Mouse (Mus musculus) retina, postnatal 1 day (tissue): ENCODE measurements at regions not wholly inside any gene's neighbourhood (a gene's known extent, or its start where the extent isn't known, plus 50 kb on each side); places are given as distances from the start of the nearest gene placed in this dataset.
"Not testable (repeated sequence)": the region's sequence is repeated elsewhere in the genome, so short reads cannot be mapped to it uniquely, and the experiment has no call there.

Source experiments
- DNase-seq: peaks from one replicate; pipeline ENCODE4 v3.0.0-alpha.2; 2012

GRCm38 (mm10) chr17:13552840-13553239, 198.5 kb downstream of the Tcp10c start:
- DNase-seq = peak; percentile 24

DNA sequence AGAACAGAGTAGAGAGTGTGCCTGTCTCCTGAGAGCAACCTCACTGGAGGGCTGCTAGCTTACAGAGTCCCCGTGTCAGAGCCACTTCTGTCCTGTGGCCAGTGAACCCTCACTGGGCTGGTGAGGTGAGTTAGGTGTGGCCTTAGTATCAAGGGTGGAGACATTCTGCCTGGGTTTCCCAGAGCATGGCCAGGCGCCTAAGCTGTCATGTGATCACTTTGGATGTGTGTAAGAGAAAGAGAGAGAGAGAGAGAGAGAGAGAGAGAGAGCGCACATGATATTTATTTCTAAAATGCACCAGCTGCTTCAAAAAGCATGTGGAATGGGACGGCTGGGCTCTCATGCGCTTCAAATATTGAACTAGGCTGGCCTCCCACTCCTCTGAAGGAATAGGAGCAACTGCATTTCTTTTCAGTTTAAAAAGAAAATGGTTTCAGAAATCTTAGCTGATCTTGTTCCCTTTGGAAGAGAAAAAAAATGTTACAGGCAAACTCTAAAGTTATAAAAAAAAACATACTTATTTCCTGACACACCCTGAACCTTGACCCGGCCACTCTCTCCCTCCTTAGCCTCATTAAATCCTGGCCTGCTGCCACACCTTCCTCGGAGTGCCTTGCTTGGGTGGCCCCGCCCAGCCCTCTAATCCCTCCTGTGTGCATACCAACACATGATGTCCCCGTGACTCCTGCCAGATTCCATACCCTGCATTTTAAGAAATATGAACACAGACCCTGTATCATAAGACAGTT, 201.1 kb downstream of the Tcp10c start:
- peak; percentile 15 for DNase-seq

- not testable (repeated sequence) for DNase-seq
Observed at GRCm38 (mm10) chr17:13556060-13556660, 201.8 kb downstream of the Tcp10c start.

- no peak for DNase-seq
Observed at GRCm38 (mm10) chr17:13558863-13559262, 201.5 kb upstream of the Afdn start.

DNA sequence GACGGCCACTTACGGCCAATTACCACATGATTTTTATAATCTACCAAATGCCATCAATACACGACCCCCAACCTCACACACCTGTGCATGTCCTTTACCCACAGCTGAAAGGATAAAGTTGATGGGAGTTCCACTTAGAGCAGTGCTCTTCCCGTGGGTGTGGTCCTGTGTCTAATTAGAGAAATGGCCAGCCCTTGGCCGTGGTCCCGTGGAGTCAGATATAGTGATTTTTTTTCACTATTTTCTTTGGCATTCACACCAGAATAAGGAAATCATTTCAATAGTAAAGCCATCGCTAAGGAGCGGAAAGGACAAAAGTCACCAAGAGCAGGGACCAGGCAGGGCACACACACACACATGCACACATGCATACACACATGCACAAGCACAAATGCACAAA, 199.0 kb upstream of the Afdn start:
- DNase-seq = no peak

GRCm38 (mm10) chr17:13562974-13563373, 197.4 kb upstream of the Afdn start:
- no peak for DNase-seq

DNA sequence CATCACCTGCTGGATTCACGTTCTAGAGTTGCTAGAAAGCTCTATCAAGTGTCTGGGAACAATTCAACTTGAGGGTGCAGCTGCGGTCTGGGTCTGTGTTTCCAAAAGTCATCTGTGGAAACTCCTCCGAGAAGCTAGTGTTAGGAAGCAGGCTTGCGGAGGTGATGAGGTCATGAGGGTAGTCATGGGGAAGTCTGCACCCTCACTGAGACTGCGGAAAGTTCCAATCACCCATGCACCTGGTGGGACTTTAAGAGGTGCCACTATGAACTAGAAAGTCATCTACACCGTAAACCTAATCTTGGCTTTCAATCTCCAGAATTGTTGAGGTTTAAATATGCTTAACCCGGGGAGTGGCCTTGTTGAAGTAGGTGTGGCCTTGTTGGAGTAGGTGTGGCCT, 195.5 kb upstream of the Afdn start:
- no peak for DNase-seq

GRCm38 (mm10) chr17:13566680-13567079, 193.7 kb upstream of the Afdn start:
- no peak for DNase-seq

GRCm38 (mm10) chr17:13567183-13567582, 193.2 kb upstream of the Afdn start:
- no peak for DNase-seq

DNA sequence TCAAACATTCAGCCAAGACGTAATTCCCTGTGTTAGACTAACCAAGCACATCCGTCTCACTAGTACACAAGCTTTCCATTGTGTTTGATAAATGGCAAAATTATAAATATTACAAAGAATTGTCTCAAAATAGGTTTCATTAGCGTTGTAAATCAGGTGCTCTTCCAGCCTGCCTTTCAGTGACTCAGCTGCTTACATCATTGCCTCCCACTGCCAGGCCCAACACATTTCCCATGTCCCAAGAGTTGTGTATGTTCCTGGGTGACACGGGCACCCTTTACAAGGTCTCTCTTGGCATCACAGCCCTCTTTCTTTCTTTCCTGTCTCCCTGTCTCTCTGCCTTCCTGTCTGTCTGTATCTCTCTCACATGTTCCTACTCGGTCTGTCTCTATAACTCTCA, 189.5 kb upstream of the Afdn start:
- no peak for DNase-seq

DNA sequence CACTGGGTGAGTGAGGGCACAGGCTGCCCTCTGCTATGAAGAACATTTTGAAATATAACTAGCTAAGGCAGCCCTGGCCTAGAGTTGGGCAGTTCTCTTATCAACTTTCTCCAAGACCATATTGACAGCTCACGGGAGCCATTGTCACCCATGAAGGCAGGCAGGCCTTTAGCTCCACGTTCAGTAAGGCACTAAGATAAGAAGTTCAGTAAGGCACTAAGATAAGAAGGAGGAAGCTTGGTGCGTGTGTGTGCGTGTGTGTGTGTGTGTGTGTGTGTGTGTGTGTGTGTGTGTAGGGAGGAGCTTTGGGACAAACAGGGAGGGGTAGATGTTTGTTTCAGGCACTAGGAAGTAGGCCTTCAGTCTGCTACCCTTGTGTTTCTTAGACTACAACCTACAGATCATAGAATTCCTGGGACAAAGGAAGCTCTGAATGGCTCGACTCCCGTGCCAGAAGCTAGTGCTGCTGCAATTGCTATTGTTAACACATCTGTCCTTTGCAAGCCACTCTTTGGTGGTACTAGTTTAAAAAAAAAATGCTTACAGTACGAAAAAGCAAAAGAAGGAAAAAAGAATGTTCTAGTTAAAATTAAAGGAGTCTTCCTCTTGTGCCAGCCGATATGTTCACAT, 188.0 kb upstream of the Afdn start:
- no peak for DNase-seq

DNA sequence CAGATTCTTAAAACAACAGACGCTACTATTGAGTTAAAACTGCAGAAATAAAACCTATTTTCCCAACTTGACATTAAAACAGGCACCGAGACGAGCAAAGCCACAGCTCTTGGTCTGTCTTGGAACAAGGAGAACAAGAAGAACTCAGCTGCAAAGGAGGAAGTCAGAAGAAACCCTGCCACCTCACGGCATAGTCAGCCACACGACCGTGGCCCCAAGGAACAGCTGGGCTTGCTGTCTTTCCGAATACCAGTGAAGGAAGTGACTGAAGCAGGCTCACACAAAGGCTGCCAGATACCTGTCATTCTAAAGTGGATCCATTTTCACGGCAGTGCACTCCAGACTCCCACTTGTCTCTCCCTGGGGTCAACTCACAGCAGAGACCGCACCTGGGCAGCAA, 187.3 kb upstream of the Afdn start:
- DNase-seq = no peak

GRCm38 (mm10) chr17:13574122-13574521, 186.2 kb upstream of the Afdn start:
- peak; percentile 13 for DNase-seq

DNA sequence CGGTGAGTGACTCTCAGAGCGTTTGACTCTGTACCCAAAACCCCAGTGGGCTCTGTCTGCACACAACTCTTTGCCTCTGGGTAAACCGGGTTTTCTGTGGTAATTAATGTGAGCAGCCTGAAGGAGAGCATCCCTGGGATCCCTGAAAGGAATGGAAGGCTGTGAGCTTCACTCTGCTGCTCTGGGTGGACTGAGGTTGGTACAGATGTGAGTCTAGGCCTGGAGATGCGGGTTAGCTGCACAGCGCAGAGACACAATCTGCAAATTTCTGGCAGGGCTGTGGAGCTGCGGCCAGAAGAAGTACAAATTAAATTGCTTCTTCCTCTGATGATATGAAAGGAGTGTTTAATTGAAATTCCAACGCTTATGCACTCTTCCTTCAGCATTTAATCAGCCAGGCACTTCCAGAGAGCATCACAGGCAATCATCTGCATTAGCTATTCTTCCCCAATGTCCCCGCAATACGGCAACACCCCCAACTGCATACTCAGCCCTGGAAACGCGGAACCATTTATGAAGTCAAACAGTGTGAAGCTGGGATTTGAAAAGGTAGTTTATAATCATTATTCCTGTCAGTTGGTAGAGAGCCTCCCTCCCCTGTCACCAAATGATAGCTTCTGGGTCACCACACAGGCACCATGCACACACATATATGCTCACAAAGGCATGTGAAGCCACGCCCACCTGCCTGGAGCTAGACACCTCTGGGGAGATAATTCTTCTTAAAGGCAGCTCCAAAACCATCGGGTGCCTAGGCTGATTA, 185.5 kb upstream of the Afdn start:
- DNase-seq = peak; percentile 48

GRCm38 (mm10) chr17:13577798-13578197, 182.5 kb upstream of the Afdn start:
- DNase-seq = no peak

DNA sequence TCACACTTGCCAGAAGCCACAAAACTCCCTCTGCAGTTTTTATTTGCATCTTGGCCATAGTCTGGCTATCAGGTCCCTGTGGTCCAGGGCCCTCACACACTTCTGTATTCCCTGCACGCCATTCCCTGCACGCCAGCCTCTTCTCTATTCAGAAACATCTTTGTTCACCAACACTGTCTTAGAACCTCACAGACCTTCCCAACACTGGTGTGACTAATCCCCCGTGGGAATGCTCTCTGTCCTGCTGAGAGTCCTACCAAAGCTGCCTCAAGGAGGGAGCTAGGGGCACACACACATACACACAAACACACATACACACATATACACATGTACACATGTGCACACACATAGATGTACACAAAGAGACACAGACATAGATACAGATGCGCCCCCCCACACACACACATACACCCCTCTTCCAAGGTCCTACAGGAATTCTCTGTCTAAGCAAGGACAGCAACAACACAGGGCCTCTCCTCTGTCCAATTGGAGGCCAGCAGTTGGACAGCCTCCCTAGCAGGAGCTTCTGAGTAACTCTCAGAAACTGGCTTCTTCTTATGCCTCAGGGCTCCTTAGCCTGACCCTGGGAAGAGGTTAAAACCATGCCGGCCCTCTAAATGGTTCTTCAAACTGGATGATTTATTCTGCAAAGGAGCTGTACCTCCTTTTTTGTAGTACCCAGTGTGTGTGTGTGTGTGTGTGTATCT, 179.0 kb upstream of the Afdn start:
- no peak for DNase-seq

- no peak for DNase-seq
Observed at GRCm38 (mm10) chr17:13581995-13582588, 178.2 kb upstream of the Afdn start.

DNA sequence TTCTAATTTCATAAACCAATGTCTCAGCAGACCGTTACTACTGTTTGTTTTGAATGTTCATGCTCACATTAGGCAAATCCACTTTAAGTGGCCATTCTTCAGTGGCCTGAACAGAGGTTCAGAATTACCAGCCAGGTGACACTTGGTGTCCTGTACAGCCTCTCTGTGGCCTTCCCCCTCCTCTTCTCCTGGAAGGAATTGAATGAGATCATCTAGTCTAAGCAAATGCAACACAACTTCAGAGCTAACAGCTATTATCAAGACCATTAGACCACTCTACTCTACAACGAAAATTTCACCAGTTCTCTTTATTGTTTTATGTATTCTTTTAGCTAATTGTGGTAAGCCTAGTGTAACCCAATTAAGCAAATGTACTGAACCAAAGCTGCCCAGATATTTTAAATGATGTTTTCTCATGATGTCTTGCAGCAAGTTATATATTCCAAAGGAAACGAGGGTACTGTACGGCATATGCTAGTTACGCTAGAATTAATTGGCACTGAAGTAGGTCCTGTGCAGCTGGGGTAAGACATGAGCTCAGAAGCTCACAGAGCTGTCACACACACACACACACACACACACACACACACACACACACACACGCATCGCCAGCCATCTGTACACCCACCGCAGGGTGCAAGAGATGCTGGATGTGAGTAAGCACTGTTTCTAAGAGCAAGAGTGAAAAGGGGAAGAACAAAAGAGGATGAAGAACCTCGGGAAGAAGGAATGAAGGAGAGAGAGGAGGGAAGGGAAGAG, 176.7 kb upstream of the Afdn start:
- DNase-seq = peak; percentile 73

- no peak for DNase-seq
Observed at GRCm38 (mm10) chr17:13584394-13584793, 175.9 kb upstream of the Afdn start.

DNA sequence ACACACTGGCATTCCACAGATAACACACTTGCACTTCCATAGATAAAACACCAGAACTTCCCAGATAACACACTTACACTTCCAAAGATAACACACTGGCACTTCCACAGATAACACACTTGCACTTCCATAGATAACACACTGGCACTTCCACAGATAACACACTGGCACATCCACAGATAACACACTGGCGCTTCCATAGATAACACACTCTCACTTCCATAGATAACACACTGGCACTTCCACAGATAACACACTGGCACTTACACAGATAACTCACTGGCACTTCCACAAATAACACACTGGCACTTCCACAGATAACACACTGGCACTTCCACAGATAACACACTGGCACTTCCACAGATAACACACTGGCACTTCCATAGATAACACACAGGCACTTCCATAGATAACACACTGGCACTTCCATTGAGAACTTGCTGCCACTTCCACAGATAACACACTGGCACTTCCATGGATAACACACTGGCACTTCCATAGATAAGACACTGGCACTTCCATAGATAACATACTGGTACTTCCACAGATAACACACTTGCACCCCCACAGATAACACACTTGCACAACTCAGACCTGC, 170.0 kb upstream of the Afdn start:
- peak; percentile 27 for DNase-seq
